Mouse (Mus musculus) liver, postnatal 0 days (tissue): Measurements from ENCODE around the gene Tmem131.

Source experiments
- CTCF ChIP-seq: sonication (generic); IDR thresholded peaks from 2 replicates; pipeline ENCODE4 v1.5.1; 2016; ENCODE audit warnings: antibody characterized with exemption, low read depth
- EP300 ChIP-seq: IDR thresholded peaks from 2 replicates; pipeline ENCODE4 v1.6.1; 2016; ENCODE audit warnings: antibody characterized with exemption, low read depth, mild to moderate bottlenecking

GRCm38 (mm10) chr1:36852085-36852484 is 91.4 kb downstream of the Tmem131 start:
- TF ChIP-seq CTCF (no peak), EP300 (no peak)
